Mouse (Mus musculus): Measurements from ENCODE around the gene Trpm3.

DNA sequence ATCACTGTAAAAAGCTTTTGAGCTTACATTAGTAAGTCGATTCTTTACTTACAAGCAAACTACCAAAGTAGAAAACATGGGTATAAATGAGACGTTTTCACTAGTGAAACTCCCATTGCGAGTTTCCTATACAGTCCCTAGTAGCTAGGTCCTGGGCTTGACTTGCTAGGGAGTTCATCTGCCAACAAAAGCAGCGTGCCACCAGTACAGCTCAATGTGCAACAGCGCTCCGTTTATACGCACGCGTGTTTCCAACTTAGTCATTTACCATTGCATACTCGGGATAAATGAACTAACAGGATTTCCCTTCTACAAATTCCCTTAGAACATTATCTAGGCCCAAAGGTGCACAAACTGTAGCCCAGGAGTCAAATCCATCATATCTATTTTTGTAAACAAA, 615.2 kb downstream of the Trpm3 start:
- TF ChIP-seq CTCF (IDR thresholded peaks at IDR 0.05; ENCODE audit: low read depth, low read length) (no peak), GATA1 (IDR thresholded peaks at IDR 0.05; ENCODE audit: borderline replicate concordance, low read length) (no peak), TAL1 (conservative IDR thresholded peaks at IDR 0.05; ENCODE audit: low read depth, low read length) (no peak), POLR2AphosphoS5 (IDR thresholded peaks at IDR 0.05; ENCODE audit: insufficient replicate concordance, low read depth, low read length) (no peak)
